Mouse (Mus musculus): Measurements from ENCODE around the gene Irf5. TPM values are rescaled to one million over a fixed set of nuclear protein-coding genes. Genes with fewer than 3 reads are reported as not detected.

Irf5 gene
- total RNA-seq, 1 experiment from 2014 or later, result 18.6 TPM

Other genes starting within 250 kb of the Irf5 start
- gene Fam71f2, start 247.0 kb upstream of the Irf5 start, total RNA-seq (2017), result not detected in 2 replicates
- not detected in 2 replicates for gene Fam71f1, start 207.5 kb upstream of the Irf5 start, total RNA-seq (2017)
- gene Calu, start 178.6 kb upstream of the Irf5 start, total RNA-seq (2017), result 138 and 159 TPM in 2 replicates
- gene Opn1sw, start 138.2 kb upstream of the Irf5 start, total RNA-seq (2017), result not detected in 2 replicates
- gene Ccdc136, start 130.3 kb upstream of the Irf5 start, total RNA-seq (2017), result not detected in 2 replicates
- not detected in 2 replicates for gene Flnc, start 93.4 kb upstream of the Irf5 start, total RNA-seq (2017)
- gene Atp6v1f, start 58.9 kb upstream of the Irf5 start, total RNA-seq (2017), result 89.8 and 130 TPM in 2 replicates
- gene Atp6v1fnb, start 55.2 kb upstream of the Irf5 start, total RNA-seq (2017), result 1.3 TPM in 1 of 2 replicates, not detected in the other
- not detected in 2 replicates for gene Kcp, start 18.7 kb upstream of the Irf5 start, total RNA-seq (2017)
- 64.1 and 96.2 TPM in 2 replicates for gene Tnpo3, start 83.3 kb downstream of the Irf5 start, total RNA-seq (2017)
- gene Tspan33, start 167.6 kb downstream of the Irf5 start, total RNA-seq (2017), result 17.7 and 22.1 TPM in 2 replicates
- 29.8 and 31.7 TPM in 2 replicates for gene Smo, start 208.9 kb downstream of the Irf5 start, total RNA-seq (2017)
- gene Ahcyl2, start 241.4 kb downstream of the Irf5 start, total RNA-seq (2017), result 24.1 and 25.4 TPM in 2 replicates